Mouse (Mus musculus) CH12.LX (cell line): ENCODE measurements at regions not wholly inside any gene's neighbourhood (a gene's known extent, or its start where the extent isn't known, plus 50 kb on each side); places are given as distances from the start of the nearest gene placed in this dataset.

ENCODE experiments used
- DNase-seq: peaks from one replicate; pipeline ENCODE4 v3.0.0-alpha.2; 2013; ENCODE audit errors: extremely low read depth
- H3K27ac ChIP-seq: 2 replicates; pipeline ENCODE4 v1.5.1; 2012; ENCODE audit warnings: low read depth, mild to moderate bottlenecking, control low read depth, moderate library complexity; ENCODE audit not compliant: insufficient read depth
- H3K27me3 ChIP-seq: replicated peaks from 2 replicates; pipeline ENCODE3; 2012; ENCODE audit warnings: inconsistent platforms
- H3K36me3 ChIP-seq, 2 experiments: replicated peaks in 1 of 2; 2 replicates each; pipeline versions ENCODE3 to v1.6.1; 2012; ENCODE audit warnings: inconsistent platforms in 1 of 2, low read length in 1 of 2, mild to moderate bottlenecking in 1 of 2, mixed read lengths in 1 of 2, moderate library complexity in 1 of 2; ENCODE audit not compliant: control insufficient read depth in 1 of 2, insufficient read depth in 1 of 2
- H3K4me1 ChIP-seq, 2 experiments: 2 replicates each; pipeline ENCODE4 v1.6.1; 2012; ENCODE audit warnings: inconsistent platforms in 1 of 2, moderate library complexity in 1 of 2; ENCODE audit not compliant: insufficient read depth in 2 of 2, control insufficient read depth in 1 of 2
- H3K4me2 ChIP-seq: 2 replicates; pipeline ENCODE4 v1.6.1; 2012; ENCODE audit warnings: low read depth, mild to moderate bottlenecking, control low read depth; ENCODE audit not compliant: poor library complexity, insufficient read depth, severe bottlenecking
- H3K4me3 ChIP-seq, 3 experiments: fragments of 150-350 bp in 1 of 3; sonication (generic) in 1 of 3; replicated peaks in 1 of 3; 2 replicates each; pipeline versions ENCODE3 to v1.5.1; 2011 to 2012; ENCODE audit warnings: low read depth in 2 of 3, low read length in 2 of 3, mild to moderate bottlenecking in 2 of 3, moderate library complexity in 2 of 3, control low read depth in 1 of 3, improper control_type of control experiment in 1 of 3, inconsistent platforms in 1 of 3, mixed read lengths in 1 of 3; ENCODE audit not compliant: poor library complexity in 1 of 3
- H3K79me2 ChIP-seq: replicated peaks from 2 replicates; pipeline ENCODE4 v1.6.1; 2012; ENCODE audit warnings: mild to moderate bottlenecking, moderate library complexity; ENCODE audit not compliant: control insufficient read depth, poor library complexity, insufficient read depth, severe bottlenecking; ENCODE audit errors: extremely low read depth
- H3K9ac ChIP-seq: 2 replicates; pipeline ENCODE4 v1.6.1; 2012; ENCODE audit warnings: low read depth, mild to moderate bottlenecking, control low read depth, moderate library complexity; ENCODE audit not compliant: insufficient read depth
- H3K9me3 ChIP-seq: replicated peaks from 2 replicates; pipeline ENCODE3; 2012; ENCODE audit warnings: low read length, inconsistent platforms, mixed read lengths
- CHD2 ChIP-seq: IDR thresholded peaks from 2 replicates; pipeline ENCODE4 v1.6.1; 2011; ENCODE audit warnings: low read length, improper control_type of control experiment
- CTCF ChIP-seq, 2 experiments: IDR thresholded peaks in 1 of 2; conservative IDR thresholded peaks in 1 of 2; 2 replicates each; pipeline ENCODE4 v1.5.1; 2011 to 2012; ENCODE audit warnings: low read depth in 2 of 2, low read length in 2 of 2, improper control_type of control experiment in 1 of 2, inconsistent platforms in 1 of 2, mild to moderate bottlenecking in 1 of 2, moderate library complexity in 1 of 2
- ELF1 ChIP-seq: IDR thresholded peaks from 2 replicates; pipeline ENCODE4 v1.6.1; 2014; ENCODE audit warnings: low read depth, mild to moderate bottlenecking, inconsistent platforms, low read length, improper control_type of control experiment
- EP300 ChIP-seq: IDR thresholded peaks from 2 replicates; pipeline ENCODE4 v1.6.1; 2011; ENCODE audit warnings: low read length, improper control_type of control experiment
- ETS1 ChIP-seq: conservative IDR thresholded peaks from 2 replicates; pipeline ENCODE4 v1.6.1; 2012; ENCODE audit warnings: low read depth, mild to moderate bottlenecking, inconsistent platforms, low read length, improper control_type of control experiment, moderate library complexity
- IRF4 ChIP-seq: IDR thresholded peaks from 2 replicates; pipeline ENCODE4 v1.6.1; 2014; ENCODE audit warnings: low read depth, mild to moderate bottlenecking, inconsistent platforms, low read length, improper control_type of control experiment
- JUN ChIP-seq: IDR thresholded peaks from 2 replicates; pipeline ENCODE4 v1.6.1; 2011; ENCODE audit warnings: low read depth, mild to moderate bottlenecking, low read length, improper control_type of control experiment, moderate library complexity; ENCODE audit not compliant: insufficient read depth
- KAT2A ChIP-seq: IDR thresholded peaks from 2 replicates; pipeline ENCODE4 v1.6.1; 2012; ENCODE audit warnings: low read length, improper control_type of control experiment, inconsistent platforms; ENCODE audit not compliant: insufficient replicate concordance
- MAX ChIP-seq: IDR thresholded peaks from 2 replicates; pipeline ENCODE4 v1.6.1; 2011; ENCODE audit warnings: low read length, improper control_type of control experiment
- MXI1 ChIP-seq: IDR thresholded peaks from 2 replicates; pipeline ENCODE4 v1.6.1; 2011; ENCODE audit warnings: mild to moderate bottlenecking, low read depth, low read length, improper control_type of control experiment
- MYC ChIP-seq: IDR thresholded peaks from 2 replicates; pipeline ENCODE4 v1.6.1; 2011; ENCODE audit warnings: low read depth, mild to moderate bottlenecking, improper control_type of control experiment, low read length
- NELFE ChIP-seq: IDR thresholded peaks from 2 replicates; pipeline ENCODE4 v1.6.1; 2011; ENCODE audit warnings: low read depth, low read length, improper control_type of control experiment
- NRF1 ChIP-seq: IDR thresholded peaks from 2 replicates; pipeline ENCODE4 v1.6.1; 2014; ENCODE audit warnings: low read depth, mild to moderate bottlenecking, inconsistent platforms, low read length, improper control_type of control experiment, moderate library complexity
- PAX5 ChIP-seq: IDR thresholded peaks from 2 replicates; pipeline ENCODE4 v1.6.1; 2012; ENCODE audit warnings: low read length, inconsistent platforms, mixed read lengths
- RAD21 ChIP-seq: IDR thresholded peaks from 2 replicates; pipeline ENCODE4 v1.6.1; 2011; ENCODE audit warnings: low read depth, mild to moderate bottlenecking, low read length, improper control_type of control experiment, moderate library complexity
- SMC3 ChIP-seq: IDR thresholded peaks from 2 replicates; pipeline ENCODE4 v1.6.1; 2011; ENCODE audit warnings: low read depth, low read length, improper control_type of control experiment
- TBP ChIP-seq: conservative IDR thresholded peaks from 2 replicates; pipeline ENCODE4 v1.6.1; 2011; ENCODE audit warnings: low read depth, low read length, improper control_type of control experiment
- TCF12 ChIP-seq: IDR thresholded peaks from 2 replicates; pipeline ENCODE4 v1.6.1; 2014; ENCODE audit warnings: low read depth, mild to moderate bottlenecking, inconsistent platforms, low read length, improper control_type of control experiment
- USF2 ChIP-seq: conservative IDR thresholded peaks from 2 replicates; pipeline ENCODE4 v1.6.1; 2011; ENCODE audit warnings: low read depth, low read length, improper control_type of control experiment
- ZKSCAN1 ChIP-seq: IDR thresholded peaks from 2 replicates; pipeline ENCODE4 v1.6.1; 2012; ENCODE audit warnings: low read depth, inconsistent platforms, low read length, improper control_type of control experiment, borderline replicate concordance
- dilution Hi-C: fragments of 300-500 bp; cut with MboI; formaldehyde crosslinking; loops from 2 replicates; pipeline ENCODE4 v1.14.3; 2020; ENCODE audit warnings: low sequenced_read_pairs; ENCODE audit not compliant: extremely low pct_unique_long_range_greater_than_20kb, extremely low pct_ligation_motif_present
- in situ Hi-C: fragments of 300-500 bp; cut with MboI; formaldehyde crosslinking; loops from 3 replicates; pipeline ENCODE4 v1.14.3; 2019; ENCODE audit warnings: low sequenced_read_pairs, low pct_ligation_motif_present, low pct_unique_long_range_greater_than_20kb, mixed read lengths

GRCm38 (mm10) chr15:36891296-36891695, 116.3 kb downstream of the Zfp706 start:
- H3K4me3 ChIP-seq, result no peak overlapping the region
- no peak for DNase-seq
- TF ChIP-seq SMC3, result no peak
- TF ChIP-seq USF2, result no peak
- no peak for TF ChIP-seq CTCF (conservative IDR thresholded peaks at IDR 0.05 in 1 of 2, IDR thresholded peaks at IDR 0.05 in 1 of 2; ENCODE audit: low read depth in 2 of 2, low read length in 2 of 2)
- no peak for TF ChIP-seq TBP
- TF ChIP-seq ZKSCAN1, result no peak
- no peak for TF ChIP-seq MAX
- TF ChIP-seq ETS1, result no peak
- TF ChIP-seq NRF1, result no peak
- no peak for TF ChIP-seq EP300
- no peak for TF ChIP-seq CHD2
- TF ChIP-seq JUN, result no peak
- no peak for TF ChIP-seq PAX5
- TF ChIP-seq RAD21, result no peak
- TF ChIP-seq TCF12, result no peak
- TF ChIP-seq MYC, result no peak
- TF ChIP-seq ELF1, result no peak
- no peak for TF ChIP-seq MXI1
- H3K9me3 ChIP-seq, result no peaks in the 10 kb centered on the region
- H3K79me2 ChIP-seq, result no peaks in the 10 kb centered on the region
- no peaks in the 10 kb centered on the region for H3K36me3 ChIP-seq
- in situ Hi-C loops, result no loop called here
- H3K27me3 ChIP-seq, result no peaks in the 10 kb centered on the region
- peaks cover 4 to 14% of the 10 kb centered on the region in 2 experiments for H3K4me1 ChIP-seq
- H3K27ac ChIP-seq, result no peak overlapping the region
- H3K4me2 ChIP-seq, result no peak overlapping the region
- no peak overlapping the region for H3K9ac ChIP-seq
- dilution Hi-C loops, result no loop called here

GRCm38 (mm10) chr15:36889072-36889471, 118.5 kb downstream of the Zfp706 start:
- peaks cover 4 to 11% of the 10 kb centered on the region in 2 experiments for H3K4me1 ChIP-seq

More at GRCm38 (mm10) chr15:36889072-36889471, 118.5 kb downstream of the Zfp706 start:
- Histone ChIP-seq H3K27ac (no peak overlapping the region), H3K27me3 (no peaks in the 10 kb centered on the region), H3K79me2 (no peaks in the 10 kb centered on the region), H3K9me3 (no peaks in the 10 kb centered on the region), H3K9ac (no peak overlapping the region), H3K4me3 (no peak overlapping the region), H3K36me3 (no peaks in the 10 kb centered on the region), H3K4me2 (no peak overlapping the region)
- TF ChIP-seq EP300 (no peak), CTCF (conservative IDR thresholded peaks at IDR 0.05 in 1 of 2, IDR thresholded peaks at IDR 0.05 in 1 of 2; ENCODE audit: low read depth in 2 of 2, low read length in 2 of 2) (peak in 1 of 2 experiments; percentile 84; a peak in 2 of 4 replicates), RAD21 (peak; percentile 64), KAT2A (no peak), SMC3 (peak; percentile 74), IRF4 (peak; percentile 18; the same call in 1 of the 2 replicates), NELFE (no peak)
- in situ Hi-C loops (no loop called here), dilution Hi-C loops (no loop called here)
- DNase-seq, result no peak
